Mouse (Mus musculus) heart, embryonic 11.5 days (tissue): ENCODE results near the gene Aip. TPM values are rescaled to one million over a fixed set of nuclear protein-coding genes. Genes with fewer than 3 reads are reported as not detected.
A peak's percentile ranks its signal among the peaks of the same experiment; 100 is the strongest.

Experiments used
- ATAC-seq: fragments of 200-750 bp; cut with Nextera tagmentation; replicated peaks from 2 replicates; pipeline ENCODE4 v1.8.0; 2017; ENCODE audit warnings: moderate library complexity; ENCODE audit not compliant: insufficient number of reproducible peaks, low FRiP score, low TSS enrichment
- H3K27ac ChIP-seq: fragments of 300-500 bp; sonication (generic); 2 replicates; pipeline ENCODE4 v1.5.1; 2014; ENCODE audit warnings: mild to moderate bottlenecking, low read depth, low read length
- H3K27me3 ChIP-seq: fragments of 300-500 bp; sonication (generic); 2 replicates; pipeline ENCODE4 v1.6.1; 2014; ENCODE audit warnings: mild to moderate bottlenecking, low read length, mixed read lengths; ENCODE audit not compliant: control insufficient read depth, insufficient read depth
- H3K36me3 ChIP-seq: fragments of 300-500 bp; sonication (generic); 2 replicates; pipeline ENCODE4 v1.6.1; 2014; ENCODE audit warnings: mild to moderate bottlenecking, low read length, moderate library complexity, mixed read lengths; ENCODE audit not compliant: control insufficient read depth, insufficient read depth
- H3K4me1 ChIP-seq: fragments of 300-500 bp; sonication (generic); 2 replicates; pipeline ENCODE4 v1.6.1; 2014; ENCODE audit warnings: low read length; ENCODE audit not compliant: control insufficient read depth, insufficient read depth
- H3K4me2 ChIP-seq: fragments of 300-500 bp; sonication (generic); 2 replicates; pipeline ENCODE4 v1.6.1; 2014; ENCODE audit warnings: mild to moderate bottlenecking, moderate library complexity
- H3K4me3 ChIP-seq: fragments of 300-500 bp; sonication (generic); 2 replicates; pipeline ENCODE4 v1.5.1; 2014; ENCODE audit warnings: low read depth, low read length
- H3K9ac ChIP-seq: fragments of 300-500 bp; sonication (generic); 2 replicates; pipeline ENCODE4 v1.6.1; 2014; ENCODE audit warnings: mild to moderate bottlenecking, low read depth, low read length, moderate library complexity
- H3K9me3 ChIP-seq: fragments of 300-500 bp; sonication (generic); replicated peaks from 2 replicates; pipeline ENCODE4 v1.6.1; 2016; ENCODE audit warnings: low read length; ENCODE audit not compliant: control insufficient read depth
- WGBS: fragments of 180-500 bp; shearing (Covaris S2); extraction: QIAGEN DNeasy Blood & Tissue Kit; methylation state at CpG from one replicate; pipeline ENCODE4 v1.1.7; 2014; ENCODE audit not compliant: insufficient replicate concordance; 5-methylcytosine and 5-hydroxymethylcytosine counted together
- polyA plus RNA-seq: library from polyadenylated mRNA; unstranded; fragments of >200 nt; fragmentation: Nextera tagmentation; extraction: Ambion mirVana; gene quantifications from 2 replicates; pipeline ENCODE4 v1.2.1, GENCODE M21; 2014

Gene Aip
- polyA plus RNA-seq = 91.4 and 93.4 TPM in 2 replicates

- WGBS = under 1% methylated on average over 60 of the region's 64 CpGs
- Histone ChIP-seq H3K36me3 (peaks cover 4% of the 10 kb centered on the region), H3K9me3 (no peaks in the 10 kb centered on the region), H3K4me1 (peaks cover 18% of the 10 kb centered on the region), H3K4me2 (peak within 1 kb of the TSS; percentile 72), H3K27me3 (no peaks in the 10 kb centered on the region), H3K4me3 (peak within 1 kb of the TSS; percentile 79), H3K27ac (no peak within 1 kb of the TSS), H3K9ac (peak within 1 kb of the TSS; percentile 78)
- ATAC-seq = peak; percentile 94
Measured at GRCm38 (mm10) chr19:4125741-4126696, at the start of gene Aip. Gene Aip (minus strand): TSS chr19:4125858.

DNA sequence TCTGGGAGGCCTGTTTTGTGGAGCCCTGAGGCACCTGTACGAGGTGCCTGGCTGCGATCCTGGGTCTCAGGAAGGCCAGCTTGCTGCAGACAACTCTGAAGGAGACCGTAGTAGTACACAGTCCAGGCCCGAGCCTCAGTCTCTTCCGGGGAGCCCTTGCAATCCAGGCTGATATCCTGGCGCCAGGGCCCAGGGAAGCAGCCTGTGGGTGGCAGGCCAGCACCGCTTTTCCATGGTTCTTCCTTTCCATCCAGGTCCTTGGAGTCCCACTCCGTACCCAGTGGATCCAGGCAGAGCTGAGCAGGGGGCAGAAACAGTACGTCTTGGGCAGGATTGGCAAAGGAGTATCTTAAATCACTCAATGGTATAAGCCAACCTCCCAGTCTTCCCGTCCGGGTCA lies 47.3 kb upstream of the Aip start:
- Histone ChIP-seq H3K4me2 (no peak overlapping the region), H3K27me3 (no peaks in the 10 kb centered on the region), H3K9ac (no peak overlapping the region), H3K4me1 (peaks cover 29% of the 10 kb centered on the region), H3K9me3 (no peaks in the 10 kb centered on the region), H3K36me3 (no peaks in the 10 kb centered on the region), H3K27ac (no peak overlapping the region), H3K4me3 (no peak overlapping the region)
- ATAC-seq = no peak
- 55% methylated on average over 11 of the region's 11 CpGs for WGBS

DNA sequence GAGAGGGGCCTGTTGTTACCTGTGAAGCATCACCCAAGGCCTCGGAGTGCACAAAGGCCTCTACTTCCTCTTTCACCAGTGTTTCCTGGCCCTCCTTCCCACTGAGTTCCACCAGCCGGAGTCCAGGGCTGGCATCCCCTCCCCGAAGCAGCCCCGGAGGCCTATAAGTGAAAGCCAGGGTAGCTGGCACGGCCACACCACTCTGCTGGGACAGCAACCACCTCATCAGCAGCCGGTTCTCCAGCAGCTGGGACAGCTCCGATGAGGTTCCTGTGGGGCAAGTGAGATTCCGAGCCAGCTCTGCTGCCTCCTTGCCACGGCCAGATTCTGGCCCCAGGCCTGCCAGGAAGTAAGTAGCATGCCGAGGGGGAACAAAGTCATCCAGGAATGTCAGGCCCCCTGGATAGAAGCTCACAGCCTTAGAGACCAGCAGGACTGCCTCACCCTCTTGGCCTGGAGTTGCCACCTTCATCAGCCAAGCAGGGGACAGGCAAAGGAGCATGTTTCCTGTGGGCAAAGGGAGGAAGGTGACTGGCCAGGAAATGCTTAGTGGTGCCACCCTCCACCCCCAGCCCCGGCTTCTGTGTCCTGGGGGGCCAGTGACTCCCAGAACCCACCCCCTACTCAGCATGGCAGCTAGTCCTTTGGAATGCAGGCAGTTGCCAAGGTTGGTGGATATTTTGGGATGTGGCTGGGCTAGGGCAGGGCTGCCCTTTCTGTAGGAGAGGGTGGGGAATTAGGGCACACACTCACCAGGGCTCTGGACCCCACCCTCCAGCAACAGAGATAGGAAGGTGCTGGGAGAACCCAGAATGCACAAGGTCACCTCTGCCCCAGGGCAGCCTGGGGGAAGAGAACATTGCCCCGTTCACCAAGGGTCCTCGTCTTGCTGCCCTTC lies 46.0 kb upstream of the Aip start:
- Histone ChIP-seq H3K27me3 (no peaks in the 10 kb centered on the region), H3K4me1 (peaks cover 32% of the 10 kb centered on the region), H3K4me2 (no peak overlapping the region), H3K36me3 (no peaks in the 10 kb centered on the region), H3K9ac (peak overlapping the region; percentile 34; the same call in 1 of the 2 replicates), H3K9me3 (no peaks in the 10 kb centered on the region), H3K27ac (peak overlapping the region; percentile 22; the same call in 1 of the 2 replicates), H3K4me3 (no peak overlapping the region)
- 60% methylated on average over 13 of the region's 13 CpGs for WGBS
- no peak for ATAC-seq

DNA sequence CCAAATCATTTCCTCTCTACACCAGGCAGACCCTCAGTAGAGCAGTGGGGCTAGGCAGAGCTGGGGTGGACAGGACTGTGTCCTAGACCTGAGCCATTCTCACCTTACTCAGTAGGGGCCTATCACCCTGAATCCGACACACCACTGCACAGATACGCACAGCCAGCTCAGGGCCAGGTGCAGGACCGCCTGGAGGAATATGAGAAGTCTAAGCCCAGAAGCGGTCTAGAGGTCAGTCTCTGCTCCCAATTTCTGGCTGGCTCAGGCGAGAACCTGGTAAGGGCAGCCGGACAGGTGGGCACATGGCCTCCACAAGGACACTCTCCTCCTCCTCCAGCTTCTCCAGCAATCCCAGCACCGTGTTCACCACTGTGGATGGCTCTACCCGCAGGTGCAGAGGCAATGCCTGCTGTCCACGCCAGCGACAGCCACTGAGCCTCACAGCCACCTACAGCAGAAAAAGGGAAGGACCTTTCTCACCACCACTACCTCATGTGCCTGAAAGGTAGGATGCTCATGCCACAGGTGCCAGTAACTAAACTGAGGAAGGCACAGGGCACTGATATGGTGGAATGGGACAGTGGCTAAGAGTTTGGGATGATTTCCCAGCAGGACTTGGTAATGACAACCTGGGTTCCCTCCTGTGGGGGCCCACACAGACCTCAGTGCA lies 45.2 kb upstream of the Aip start:
- Histone ChIP-seq H3K27ac (no peak overlapping the region), H3K4me3 (no peak overlapping the region), H3K9me3 (no peaks in the 10 kb centered on the region), H3K27me3 (no peaks in the 10 kb centered on the region), H3K36me3 (no peaks in the 10 kb centered on the region), H3K4me1 (peaks cover 29% of the 10 kb centered on the region), H3K9ac (no peak overlapping the region), H3K4me2 (no peak overlapping the region)
- no peak for ATAC-seq
- 86% methylated on average over 10 of the region's 10 CpGs for WGBS

GRCm38 (mm10) chr19:4169810-4170209 lies 44.2 kb upstream of the Aip start:
- Histone ChIP-seq H3K27me3 (no peaks in the 10 kb centered on the region), H3K9me3 (no peaks in the 10 kb centered on the region), H3K27ac (peak overlapping the region; percentile 76), H3K4me1 (peaks cover 20% of the 10 kb centered on the region), H3K4me3 (peak overlapping the region; percentile 45), H3K4me2 (peak overlapping the region; percentile 94), H3K36me3 (no peaks in the 10 kb centered on the region), H3K9ac (peak overlapping the region; percentile 90)
- 7% methylated on average over 27 of the region's 27 CpGs for WGBS
- ATAC-seq = peak; percentile 32

- under 1% methylated on average over 43 of the region's 43 CpGs for WGBS
- Histone ChIP-seq H3K27ac (peak overlapping the region; percentile 76), H3K4me1 (peaks cover 20% of the 10 kb centered on the region), H3K36me3 (no peaks in the 10 kb centered on the region), H3K27me3 (no peaks in the 10 kb centered on the region), H3K9me3 (no peaks in the 10 kb centered on the region), H3K9ac (peak overlapping the region; percentile 90), H3K4me2 (peak overlapping the region; percentile 94), H3K4me3 (peak overlapping the region; percentile 45)
- peak; percentile 91 for ATAC-seq
Measured at GRCm38 (mm10) chr19:4169378-4169784, 43.7 kb upstream of the Aip start.

DNA sequence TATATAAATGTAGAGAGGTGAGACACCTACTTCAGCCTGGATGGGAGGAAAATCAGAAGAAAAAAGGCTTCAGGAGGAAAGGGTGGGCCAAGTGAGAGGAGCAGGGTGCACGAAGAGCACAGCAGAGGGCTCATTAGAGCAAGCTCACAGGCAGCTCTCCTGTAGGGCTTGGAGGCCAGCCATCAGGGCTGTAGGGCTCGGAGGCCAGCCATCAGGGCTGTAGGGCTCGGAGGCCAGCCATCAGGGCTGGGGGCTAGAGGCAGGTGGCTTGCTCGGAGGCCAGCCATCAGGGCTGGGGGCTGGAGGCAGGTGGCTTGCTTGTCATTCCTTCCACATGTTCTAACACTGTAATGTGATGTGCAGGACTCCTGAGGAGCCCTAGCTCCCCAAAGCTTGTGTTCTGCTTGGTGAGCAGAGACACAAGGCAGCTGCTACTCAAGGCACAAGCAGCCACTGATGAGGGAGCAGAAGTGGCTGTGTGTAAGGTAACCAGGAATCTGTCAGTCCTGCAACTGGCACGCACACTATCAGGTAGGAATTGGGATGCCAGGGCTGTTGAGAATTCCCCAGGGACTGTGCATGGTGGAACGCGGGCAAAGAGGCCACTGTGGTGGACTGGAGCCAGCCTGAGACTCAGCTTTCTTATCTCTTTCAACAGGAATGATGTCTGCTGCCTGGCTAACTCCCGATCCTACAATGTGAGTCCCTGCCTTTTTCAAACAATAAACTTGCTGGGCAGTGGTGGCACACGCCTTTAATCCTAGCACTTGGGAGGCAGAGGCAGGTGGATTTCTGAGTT lies 41.2 kb upstream of the Aip start:
- ATAC-seq = no peak
- H3K9ac ChIP-seq = no peak overlapping the region

More for the DNA sequence above, 41.2 kb upstream of the Aip start:
- Histone ChIP-seq H3K27ac (no peak overlapping the region), H3K9me3 (no peaks in the 10 kb centered on the region), H3K4me2 (no peak overlapping the region), H3K4me3 (no peak overlapping the region), H3K36me3 (no peaks in the 10 kb centered on the region), H3K4me1 (peaks cover 25% of the 10 kb centered on the region), H3K27me3 (no peaks in the 10 kb centered on the region)
- WGBS = 54% methylated on average over 9 of the region's 9 CpGs
